Mouse (Mus musculus) cerebellum, adult 8-10 months (tissue): Measurements from ENCODE around the gene BC025920.

Experiments used
- DNase-seq: peaks from one replicate; pipeline ENCODE4 v3.0.0; 2022

Gene BC025920

GRCm38 (mm10) chr10:81604019-81604967 is 1.8 kb upstream of the BC025920 start:
- peak; percentile 45 for DNase-seq

DNA sequence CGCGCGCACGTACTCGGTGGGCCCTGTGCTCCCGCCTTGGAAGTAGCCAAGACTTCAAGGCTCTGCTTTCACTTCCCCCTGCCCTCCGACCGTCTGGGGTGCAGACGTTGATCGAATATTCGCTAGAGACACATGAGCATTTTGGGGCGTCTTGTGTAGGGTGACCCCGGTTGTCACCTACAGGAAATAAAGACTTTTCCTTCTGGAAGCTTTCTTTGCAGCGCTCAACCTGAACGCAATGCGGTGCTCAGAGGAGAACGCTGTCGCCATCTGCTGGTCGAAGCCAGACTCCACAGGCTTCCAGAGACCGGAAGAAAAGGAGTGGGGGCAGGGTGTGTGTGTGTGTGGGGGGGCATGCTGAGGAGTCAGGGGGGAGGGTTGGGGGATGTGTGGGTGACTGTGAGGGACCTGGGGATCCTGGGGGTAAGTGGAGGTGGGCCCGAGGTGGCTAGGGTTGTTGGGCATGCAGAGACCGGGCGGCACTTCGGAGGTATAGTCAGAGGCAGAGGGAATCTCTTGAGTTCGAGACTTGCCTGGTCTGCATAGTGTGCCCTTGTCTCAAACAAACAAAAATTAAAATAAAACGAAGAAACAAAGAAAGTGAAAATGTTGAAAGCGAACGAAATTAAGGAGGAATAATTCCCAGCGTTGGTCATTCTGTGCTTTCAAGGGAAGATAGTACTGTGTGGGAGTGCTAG is 953 bp upstream of the BC025920 start:
- peak; percentile 86 for DNase-seq

GRCm38 (mm10) chr10:81605666-81605973 is 450 bp upstream of the BC025920 start:
- DNase-seq, result no peak

DNA sequence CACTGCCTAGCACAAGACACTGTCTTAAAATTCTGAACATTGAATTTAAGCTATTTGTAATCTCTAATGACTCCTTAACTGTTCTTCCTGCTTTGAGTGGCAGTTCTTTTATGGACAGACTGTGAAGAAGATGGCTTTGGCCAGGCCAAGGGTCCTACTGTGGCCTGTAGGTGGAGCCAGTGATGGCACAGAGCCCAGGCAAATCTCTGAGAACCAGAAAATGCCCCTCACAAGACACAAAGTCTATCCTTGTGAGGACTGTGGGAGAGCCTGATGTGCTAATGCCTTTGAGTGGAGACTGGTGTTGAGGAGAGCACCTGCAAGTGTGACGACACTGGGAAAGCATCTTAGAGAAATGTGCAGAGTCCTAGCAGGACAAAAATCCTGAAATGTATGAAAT is 2.2 kb downstream of the BC025920 start:
- DNase-seq, result no peak

DNA sequence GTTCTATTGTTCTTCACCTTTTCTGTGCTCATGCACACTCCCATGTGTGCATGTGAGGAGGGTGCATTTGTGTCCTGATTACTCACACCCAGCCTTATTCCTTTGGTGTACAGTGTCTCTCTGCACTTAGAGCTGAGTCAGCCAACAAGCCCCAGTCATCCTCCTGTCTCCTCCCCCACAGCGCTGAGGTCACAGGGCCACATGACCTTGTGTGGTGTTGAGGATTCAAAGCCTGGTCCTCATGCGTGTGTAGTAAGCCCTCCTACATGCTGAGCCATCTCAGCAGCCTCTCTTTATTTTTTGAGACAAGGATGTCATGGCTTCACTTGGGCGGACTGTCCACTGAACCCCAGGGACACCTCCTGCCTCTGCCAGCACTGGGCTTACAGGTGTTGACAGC is 6.7 kb downstream of the BC025920 start:
- no peak for DNase-seq

GRCm38 (mm10) chr10:81615486-81615885 is 9.4 kb downstream of the BC025920 start:
- DNase-seq, result no peak

DNA sequence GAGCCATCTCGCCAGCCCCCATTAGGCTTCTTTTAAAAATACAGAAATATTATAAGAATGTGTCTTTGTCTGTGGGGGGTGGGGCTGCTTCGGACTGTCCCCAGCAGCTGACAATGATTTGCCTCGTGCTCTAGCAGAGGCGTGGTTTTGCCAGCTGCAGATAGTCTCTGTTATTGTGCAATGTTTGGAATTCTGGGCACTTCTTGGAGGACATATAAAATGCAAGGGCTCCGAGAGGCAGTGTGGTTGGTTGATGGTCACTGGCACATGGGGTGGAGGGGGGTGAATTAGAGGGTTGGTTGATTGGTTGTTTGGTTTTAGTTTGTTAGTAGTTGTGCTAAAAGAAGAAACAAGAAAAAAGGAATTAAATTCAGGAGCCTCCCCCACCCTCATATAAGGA is 13.9 kb downstream of the BC025920 start:
- DNase-seq, result no peak

DNA sequence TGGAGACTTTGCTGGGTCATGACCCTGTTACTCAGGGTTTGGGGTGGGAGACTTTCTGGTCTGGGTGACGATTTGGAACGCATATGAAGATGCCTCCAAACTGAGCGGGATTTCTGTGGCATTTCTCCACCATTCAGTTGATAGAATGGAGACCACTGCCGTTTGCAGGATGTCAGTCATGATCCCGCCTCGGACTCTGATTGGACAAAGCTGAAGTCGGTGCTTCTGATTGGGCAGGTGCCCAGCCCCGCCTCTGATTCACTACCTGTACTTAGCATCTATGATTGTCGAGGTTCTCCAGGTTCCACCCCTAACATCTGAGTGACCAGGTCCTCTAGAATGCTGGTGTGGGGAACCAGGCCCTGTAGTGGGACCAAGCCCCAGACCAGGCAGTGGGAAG is 14.7 kb downstream of the BC025920 start:
- no peak for DNase-seq

GRCm38 (mm10) chr10:81623441-81623840 is 17.4 kb downstream of the BC025920 start:
- DNase-seq, result no peak

DNA sequence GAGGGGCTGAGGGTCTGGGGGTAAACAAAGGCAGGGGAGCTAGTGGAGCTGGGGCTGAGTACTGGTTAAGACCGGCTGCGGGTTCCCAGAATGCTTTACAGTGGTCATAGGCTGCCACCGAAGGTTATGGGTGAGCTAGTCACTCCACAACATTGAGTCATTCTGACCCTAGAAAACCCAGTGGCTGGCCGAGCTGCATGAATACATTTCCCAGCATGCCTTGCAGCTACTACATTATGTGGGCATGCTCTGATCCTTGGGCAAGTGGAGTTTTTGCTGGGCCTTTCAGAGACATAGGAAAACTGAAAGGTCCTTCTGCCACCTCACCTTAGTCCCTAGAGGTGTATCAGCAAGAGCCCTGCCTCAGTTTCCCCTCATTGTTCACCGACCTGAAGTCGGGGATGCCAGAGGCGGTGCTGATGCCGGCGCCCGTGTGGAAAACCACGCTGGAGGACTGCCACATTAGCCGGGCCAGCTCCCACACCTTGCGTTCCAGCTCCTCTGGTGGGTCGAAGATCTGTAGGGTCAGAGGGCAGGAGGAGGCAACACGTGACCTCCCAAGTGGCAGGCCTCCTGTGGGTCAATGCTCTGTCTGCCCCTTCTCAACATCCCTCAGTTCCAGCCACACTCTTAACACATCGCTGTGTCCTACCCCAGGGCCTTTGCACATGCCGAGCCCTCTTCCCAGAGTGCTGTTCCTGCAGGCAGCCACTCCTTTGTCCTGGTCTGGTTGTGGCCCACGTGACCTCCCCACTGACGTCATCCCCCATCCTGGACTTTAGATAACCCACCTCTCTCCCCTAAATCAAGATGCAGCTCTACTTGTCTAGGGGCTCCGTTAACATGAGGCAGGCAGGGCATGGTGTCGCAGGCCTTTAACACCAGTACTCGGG is 20.3 kb downstream of the BC025920 start:
- no peak for DNase-seq

DNA sequence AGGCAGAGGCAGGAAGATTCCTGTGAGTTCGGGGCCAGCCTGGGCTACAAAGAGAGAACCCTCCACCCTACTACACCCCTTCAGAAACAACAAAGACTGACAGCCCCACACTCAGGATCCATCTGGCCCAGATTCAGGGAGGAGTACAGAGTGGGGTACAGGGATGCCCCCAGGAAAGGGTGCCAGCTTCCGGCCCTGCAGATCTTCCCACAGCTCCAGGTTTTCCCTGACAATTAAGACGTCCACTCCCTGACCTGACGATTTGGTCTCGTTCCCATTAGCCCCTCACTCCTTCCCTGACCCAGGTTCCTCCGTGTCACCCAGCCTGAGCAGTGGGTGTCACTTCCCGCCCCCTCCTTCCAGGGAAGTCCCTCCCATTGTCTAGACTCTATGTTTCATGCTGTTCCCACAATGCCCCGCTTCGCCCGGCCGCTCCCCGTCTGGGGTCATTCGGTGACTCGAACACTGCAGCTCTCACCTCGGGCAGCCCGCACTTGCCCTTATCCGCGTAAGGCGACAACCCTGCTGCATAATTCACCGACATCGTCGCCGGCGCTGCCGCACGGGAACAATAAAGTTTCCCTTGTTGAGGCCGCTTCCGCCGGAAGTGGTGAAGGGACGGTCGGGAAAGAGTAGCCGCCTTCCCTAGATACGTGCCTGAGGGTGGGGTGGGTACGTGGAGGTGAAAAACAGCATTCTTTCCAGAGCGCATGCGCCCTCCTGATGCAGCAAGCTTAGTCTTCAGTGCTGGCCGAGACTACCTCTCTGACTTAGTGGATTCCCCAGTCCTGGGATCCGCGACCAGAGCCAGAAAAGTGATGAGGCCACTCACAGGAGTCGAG is 21.1 kb downstream of the BC025920 start, which contains the start of gene Sirt6:
TSS of gene Sirt6 (minus strand) at position 804 of the 842 bp plus-strand sequence.
- peak; percentile 93 for DNase-seq

GRCm38 (mm10) chr10:81627836-81628220 is 21.8 kb downstream of the BC025920 start:
- DNase-seq, result peak; percentile 56

DNA sequence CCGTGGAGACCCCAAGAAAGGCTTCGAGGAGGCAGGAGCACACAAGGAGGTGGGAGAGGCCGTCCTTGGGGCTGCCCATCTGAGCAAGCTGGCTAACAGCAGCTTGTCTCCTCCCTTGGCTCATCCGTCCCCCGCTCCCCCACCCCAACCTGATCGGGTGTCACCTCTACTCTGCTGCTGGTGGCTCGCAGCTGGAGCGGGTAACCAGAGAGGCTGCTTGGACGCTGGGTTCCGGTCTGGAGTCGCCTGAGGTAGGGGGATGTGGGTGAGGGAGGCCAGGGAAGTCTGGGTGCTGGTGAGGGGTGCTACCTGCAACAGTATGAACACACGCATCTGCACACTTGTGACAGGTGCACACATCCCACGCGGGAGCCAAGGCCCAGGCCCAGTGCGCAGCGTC is 22.3 kb downstream of the BC025920 start, which contains the start of gene Ankrd24:
TSS of gene Ankrd24 (plus strand) at position 151 of the 400 bp plus-strand sequence.
- no peak for DNase-seq

GRCm38 (mm10) chr10:81633253-81634099 is 27.4 kb downstream of the BC025920 start:
- peak; percentile 74 for DNase-seq

DNA sequence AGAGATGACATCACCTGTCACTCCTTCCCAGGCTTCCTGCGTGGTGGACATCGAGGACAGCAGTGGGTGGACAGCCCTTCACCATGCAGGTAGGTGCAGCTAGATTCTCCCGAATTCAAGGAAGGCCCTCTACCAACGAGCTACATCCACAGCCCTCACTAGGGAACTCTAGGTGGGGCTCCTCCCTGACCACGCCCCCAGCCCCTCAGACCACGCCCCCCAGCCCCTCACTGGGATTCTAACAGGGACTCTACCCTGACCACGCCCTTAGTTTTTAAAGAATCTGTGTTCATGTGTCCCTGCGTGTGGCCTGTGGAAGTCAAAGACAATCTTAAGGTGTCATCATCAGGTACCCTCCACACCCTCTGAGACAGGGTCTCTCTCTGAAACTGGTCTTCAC is 30.3 kb downstream of the BC025920 start:
- no peak for DNase-seq

- no peak for DNase-seq
Observed at GRCm38 (mm10) chr10:81638101-81638500, 32.0 kb downstream of the BC025920 start.

DNA sequence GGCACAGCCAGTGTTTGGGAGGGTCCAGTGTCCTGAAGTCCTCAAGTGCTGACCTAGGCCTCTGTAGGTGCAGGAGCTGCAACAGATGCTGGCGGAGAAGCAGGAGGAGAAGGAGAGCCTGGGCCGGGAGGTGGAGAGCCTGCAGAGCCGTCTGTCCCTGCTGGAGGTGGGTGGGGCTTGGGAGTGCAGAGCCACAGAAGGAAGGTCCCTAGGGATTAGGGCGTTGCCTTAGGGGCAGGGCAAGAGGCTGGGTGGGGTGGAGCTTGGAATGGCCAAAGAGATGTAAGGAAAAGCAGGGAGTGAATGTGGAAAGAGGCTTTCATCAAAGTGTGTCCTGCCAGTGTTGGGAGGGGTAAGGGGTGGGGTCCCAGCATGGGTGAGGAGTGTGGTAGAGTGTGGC is 34.8 kb downstream of the BC025920 start:
- peak; percentile 21 for DNase-seq

- peak; percentile 27 for DNase-seq
Observed at GRCm38 (mm10) chr10:81641566-81641965, 35.5 kb downstream of the BC025920 start.

DNA sequence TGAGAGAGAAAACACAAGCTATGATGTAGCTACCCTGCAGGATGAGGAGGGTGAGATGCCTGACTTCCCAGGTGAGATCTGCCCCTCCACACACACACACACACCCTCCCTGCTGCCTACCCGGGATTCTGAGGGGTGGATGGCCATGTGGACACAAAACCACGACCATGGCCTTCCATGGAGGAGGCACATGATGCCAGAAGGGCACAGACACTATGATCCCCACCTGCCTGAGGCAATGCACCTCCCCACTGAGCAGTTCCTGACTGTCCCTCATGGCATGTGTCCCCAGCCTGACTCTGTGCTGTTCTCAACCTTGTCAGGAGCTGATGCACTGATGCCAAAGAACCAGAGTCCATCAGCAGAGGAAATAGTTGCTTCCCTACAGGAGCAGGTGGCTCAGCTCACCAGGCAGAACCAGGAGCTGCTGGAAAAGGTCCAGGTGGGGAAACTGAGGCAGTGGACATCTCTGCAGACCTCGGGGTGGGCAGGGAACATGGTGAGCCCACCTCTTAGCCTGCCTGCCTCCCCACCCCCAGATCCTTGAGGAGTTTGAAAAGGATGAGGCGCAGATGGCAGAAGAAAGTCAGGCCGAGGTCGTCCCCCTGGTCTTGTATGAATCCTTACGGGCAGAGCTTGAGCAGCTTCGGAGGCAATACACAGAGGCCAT is 36.0 kb downstream of the BC025920 start:
- DNase-seq, result peak; percentile 63

DNA sequence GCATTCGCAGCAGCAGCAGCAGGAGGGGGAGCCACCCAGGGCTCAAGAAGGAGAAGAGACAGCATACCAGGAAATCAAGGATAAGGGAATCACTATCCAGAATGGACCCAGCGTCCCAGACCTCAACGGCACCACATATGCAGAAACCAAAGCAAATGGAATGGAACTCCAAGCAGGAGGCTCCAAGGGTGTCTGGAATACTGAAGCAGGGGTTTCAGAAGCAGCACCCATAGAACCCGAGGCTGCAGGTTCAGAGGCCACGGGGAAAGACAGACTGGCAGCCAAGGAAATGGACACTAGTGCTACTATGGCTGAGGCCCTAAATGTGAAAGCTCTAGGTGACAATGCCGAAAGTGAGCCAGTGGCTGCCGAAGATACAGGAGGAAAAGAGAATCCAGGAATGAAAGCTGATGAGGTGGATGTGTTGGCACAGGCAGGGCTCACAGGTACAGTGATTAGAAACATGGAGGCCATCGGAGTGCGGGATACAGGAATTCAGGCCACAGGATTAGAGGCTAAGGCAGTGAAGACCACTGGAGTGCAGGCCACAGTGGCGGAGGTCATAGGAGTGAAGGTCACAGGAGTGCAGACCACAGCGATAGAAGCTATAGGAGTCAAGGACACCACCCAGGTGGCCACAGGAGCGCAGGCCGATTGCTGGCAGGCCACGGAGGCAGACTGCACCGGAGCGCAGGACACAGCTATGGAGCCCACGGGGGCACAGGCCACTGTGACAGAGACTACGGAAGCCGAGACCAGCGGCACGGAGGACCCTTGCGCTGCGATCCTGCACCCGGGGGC is 36.8 kb downstream of the BC025920 start:
- DNase-seq, result no peak
